Mouse (Mus musculus): ENCODE data around the gene Foxk2.
"Not testable (repeated sequence)": the region's sequence is repeated elsewhere in the genome, so short reads cannot be mapped to it uniquely, and the experiment has no call there.

Gene Foxk2

DNA sequence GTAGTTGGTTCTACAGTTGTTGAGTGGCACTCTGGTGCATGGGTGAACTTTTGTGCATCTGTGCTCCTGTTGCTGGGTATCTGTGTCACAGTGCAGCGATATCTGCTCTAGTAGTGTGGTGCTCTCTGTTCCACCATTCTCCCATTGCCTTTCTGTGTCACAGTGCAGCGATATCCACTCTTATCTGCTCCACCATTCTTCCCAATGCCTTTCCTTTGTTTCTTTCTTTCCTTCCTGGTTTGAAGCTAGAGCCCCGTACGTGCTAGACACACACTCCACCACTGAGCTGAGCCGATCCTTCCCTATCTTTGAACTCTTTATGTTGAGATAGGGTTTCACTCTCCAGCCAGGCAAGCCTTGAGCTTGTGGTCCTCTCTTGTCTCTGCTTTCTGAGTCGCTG is 23.1 kb downstream of the Foxk2 start:
- no peak for DNase-seq

DNA sequence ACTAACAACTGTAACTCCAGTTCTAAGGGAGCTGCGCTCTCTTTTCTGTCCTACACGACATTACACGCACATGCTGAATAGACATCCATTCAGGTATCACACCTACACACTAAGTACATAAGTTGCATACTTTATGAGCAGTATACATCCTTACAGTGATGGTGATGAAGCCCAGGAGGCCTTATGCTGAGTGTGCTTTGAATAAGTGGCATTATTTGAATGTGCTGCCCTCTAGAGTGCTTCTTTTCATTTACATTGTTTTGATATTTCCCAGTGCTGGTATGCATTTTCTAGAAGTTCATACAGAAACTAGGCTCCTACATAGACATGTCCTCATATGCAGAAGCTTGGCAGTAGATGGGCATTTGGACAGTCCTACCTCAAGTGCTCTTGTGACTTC is 30.1 kb downstream of the Foxk2 start:
- DNase-seq, result peak in 1 of 2 experiments; percentile 7

DNA sequence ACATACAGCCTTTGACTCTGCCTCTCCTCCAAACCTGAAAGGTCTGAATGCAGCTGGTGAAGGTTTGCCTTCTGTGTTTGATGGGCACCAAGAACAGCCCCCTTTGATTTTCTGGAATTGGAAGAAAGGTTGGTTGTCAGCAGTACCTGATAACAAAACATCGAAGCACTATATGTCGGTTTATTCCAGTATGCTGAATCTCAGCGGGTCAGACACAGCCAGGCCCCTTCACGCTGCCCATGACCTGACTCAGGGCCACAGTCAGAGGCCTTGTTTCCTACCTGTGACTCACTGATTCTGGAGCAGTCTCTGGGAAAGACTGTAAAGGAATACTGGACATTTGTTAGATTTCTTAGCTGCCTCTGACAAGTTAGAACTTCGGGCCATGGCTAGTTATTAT is 35.0 kb downstream of the Foxk2 start:
- DNase-seq, result no peak

DNA sequence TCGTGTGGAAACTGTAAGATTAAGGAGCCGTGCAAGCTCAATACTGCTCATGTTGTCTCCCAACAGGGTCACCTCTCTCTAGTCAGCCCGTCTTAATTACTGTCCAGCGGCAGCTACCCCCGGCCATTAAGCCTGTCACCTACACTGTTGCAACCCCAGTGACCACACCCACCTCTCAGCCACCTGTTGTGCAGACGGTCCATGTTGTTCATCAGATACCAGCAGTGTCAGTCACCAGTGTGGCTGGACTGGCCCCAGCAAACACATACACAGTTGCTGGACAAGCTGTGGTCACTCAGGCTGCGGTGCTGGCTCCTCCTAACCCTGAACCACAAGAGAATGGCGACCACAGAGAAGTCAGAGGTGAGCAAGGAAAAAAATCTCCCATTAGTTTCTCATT is 38.7 kb downstream of the Foxk2 start:
- DNase-seq, result no peak

- DNase-seq, result peak; percentile 69 to 79
These were observed 40.5 kb downstream of the Foxk2 start for GRCm38 (mm10) chr11:121300265-121300664.

DNA sequence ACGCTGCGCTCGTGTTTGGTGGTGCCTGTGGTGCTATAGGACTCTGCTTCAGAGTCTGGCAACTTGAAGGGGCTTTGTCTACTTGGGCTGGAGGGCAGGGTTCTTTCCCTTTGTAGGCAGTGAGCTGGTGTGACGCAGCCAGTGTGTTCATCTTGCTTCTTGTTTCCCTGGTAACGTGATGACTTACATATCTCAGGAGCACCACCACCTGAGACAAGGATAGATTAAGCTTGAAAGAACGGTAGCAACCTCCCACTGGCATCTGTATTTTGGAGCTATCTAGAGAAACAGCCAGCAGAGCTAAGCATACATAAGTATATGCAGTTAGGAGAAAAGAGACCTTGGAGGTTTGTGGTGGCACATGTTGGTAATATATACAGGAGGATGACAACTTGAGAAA is 45.6 kb downstream of the Foxk2 start:
- no peak for DNase-seq

GRCm38 (mm10) chr11:121306608-121307007 is 46.8 kb downstream of the Foxk2 start:
- no peak for DNase-seq

DNA sequence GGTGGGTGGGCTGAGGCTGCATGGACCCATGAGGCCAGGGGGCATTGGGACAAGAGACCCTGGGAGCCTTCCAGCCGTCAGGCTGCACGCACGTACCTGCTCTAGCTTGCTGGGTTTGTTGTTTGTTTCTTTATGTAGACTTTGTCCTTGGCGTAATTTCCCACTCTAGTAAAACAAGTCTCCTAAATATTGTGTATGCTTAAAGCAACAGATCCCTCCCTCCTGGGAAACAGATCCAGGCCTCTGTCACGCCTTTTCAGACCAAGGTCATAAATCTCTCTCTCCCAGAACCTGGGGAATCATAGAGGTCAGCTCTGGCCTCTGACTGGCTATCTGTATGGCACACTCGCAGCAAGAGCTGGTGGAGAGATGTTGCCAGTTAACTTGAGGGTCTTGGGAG is 47.9 kb downstream of the Foxk2 start:
- DNase-seq, result not testable (repeated sequence)

GRCm38 (mm10) chr11:121326034-121326433 is 66.2 kb downstream of the Foxk2 start:
- peak; percentile 75 to 80 for DNase-seq

GRCm38 (mm10) chr11:121326681-121327080 is 66.9 kb downstream of the Foxk2 start:
- DNase-seq, result no peak

DNA sequence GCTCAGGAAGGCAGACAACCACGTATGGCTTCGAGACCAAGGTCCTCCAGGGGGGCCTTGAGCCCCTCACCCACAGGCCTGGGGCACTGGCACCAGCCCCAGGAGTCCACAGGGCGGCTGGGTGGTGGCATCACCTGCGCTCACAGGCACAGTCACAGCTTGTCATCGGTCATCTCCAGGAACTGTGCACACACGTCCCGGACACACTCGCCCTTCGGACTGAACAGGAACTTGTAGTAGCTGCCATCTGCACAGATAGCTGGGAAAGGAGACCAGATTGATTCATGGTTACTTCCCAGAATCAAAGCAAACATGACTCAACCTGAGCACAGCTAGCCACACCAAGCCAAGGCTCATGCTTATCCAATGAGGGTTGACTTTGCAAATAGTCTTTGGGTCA is 68.4 kb downstream of the Foxk2 start:
- DNase-seq, result no peak

GRCm38 (mm10) chr11:121328619-121329018 is 68.8 kb downstream of the Foxk2 start:
- DNase-seq, result peak in 1 of 2 experiments; percentile 12

DNA sequence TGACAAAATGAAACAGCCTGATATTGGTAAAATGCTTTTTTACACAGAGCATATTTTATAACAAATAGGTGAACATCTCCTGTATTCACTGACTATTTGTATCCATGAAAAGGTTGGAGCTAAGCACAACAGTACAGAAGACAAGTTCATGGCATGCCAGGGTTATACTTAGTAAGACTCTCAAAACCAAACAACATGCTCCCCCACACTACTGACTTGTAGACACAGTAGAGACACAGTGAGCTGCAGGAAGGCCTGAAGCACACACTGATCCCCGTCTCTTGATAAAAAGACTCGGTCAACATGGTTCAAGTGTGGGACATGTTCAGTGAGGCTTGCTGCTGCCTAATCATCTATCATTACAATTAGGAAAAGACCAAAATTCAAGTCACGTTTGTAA is 71.9 kb downstream of the Foxk2 start:
- DNase-seq, result no peak

DNA sequence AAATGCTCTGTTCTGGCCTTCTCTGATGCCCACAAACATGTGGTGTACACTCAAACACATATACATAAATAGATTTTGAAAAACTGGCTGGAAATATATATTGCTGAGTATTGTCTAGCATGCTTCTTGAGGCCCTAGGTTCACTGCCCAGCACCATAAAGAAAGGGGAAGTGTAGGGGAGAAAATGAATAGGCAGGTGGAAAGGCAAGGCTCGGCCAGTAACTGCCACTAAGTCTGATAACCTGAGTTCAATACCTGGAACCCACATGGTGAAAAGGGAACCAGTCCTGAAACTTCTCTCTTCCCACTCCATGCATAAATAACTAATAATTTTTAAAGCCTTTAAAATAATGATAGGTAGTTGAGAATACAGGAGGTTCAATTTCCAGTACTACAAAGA is 79.9 kb downstream of the Foxk2 start:
- DNase-seq, result no peak

GRCm38 (mm10) chr11:121340287-121340686 is 80.5 kb downstream of the Foxk2 start:
- no peak for DNase-seq

DNA sequence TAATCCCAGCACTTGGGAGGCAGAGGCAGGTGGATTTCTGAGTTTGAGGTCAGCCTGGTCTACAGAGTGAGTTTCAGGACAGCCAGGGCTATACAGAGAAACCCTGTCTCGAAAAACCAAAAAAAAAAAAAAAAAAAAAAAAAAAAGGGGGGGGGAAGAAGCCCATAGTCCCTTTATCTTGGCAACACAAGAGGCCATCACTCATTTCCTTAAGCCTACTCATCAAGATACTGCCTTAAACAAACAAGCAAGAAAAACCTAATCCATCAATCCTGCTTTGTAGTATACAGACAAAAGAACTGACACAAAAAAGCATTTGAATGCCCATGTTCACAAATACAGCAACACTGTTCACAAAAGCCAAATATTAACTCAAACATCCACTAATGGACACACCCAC is 82.6 kb downstream of the Foxk2 start:
- DNase-seq, result not testable (repeated sequence)

DNA sequence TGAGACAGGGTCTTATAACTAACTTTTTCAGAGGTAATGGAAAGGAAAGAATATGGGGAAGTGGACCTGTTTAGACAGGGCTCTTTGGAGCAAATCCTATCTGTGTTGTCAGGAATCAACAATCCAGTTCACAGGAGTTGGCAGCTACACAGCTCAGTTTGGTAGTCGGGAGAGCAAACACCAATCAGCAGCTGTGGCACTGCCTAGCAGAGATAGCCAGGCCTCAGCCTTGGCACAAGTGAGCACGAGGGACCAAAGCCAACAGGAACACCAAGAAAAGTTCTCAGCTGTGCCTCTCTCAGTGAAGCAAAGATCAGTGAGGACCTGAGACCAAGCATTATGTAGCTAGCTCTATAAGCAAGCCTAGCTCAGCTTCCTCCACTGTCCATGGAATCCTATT is 87.2 kb downstream of the Foxk2 start:
- DNase-seq, result no peak

- DNase-seq, result no peak
These were observed 88.4 kb downstream of the Foxk2 start for GRCm38 (mm10) chr11:121348166-121348565.

- not testable (repeated sequence) for DNase-seq
These were observed 88.9 kb downstream of the Foxk2 start for GRCm38 (mm10) chr11:121348727-121349126.

DNA sequence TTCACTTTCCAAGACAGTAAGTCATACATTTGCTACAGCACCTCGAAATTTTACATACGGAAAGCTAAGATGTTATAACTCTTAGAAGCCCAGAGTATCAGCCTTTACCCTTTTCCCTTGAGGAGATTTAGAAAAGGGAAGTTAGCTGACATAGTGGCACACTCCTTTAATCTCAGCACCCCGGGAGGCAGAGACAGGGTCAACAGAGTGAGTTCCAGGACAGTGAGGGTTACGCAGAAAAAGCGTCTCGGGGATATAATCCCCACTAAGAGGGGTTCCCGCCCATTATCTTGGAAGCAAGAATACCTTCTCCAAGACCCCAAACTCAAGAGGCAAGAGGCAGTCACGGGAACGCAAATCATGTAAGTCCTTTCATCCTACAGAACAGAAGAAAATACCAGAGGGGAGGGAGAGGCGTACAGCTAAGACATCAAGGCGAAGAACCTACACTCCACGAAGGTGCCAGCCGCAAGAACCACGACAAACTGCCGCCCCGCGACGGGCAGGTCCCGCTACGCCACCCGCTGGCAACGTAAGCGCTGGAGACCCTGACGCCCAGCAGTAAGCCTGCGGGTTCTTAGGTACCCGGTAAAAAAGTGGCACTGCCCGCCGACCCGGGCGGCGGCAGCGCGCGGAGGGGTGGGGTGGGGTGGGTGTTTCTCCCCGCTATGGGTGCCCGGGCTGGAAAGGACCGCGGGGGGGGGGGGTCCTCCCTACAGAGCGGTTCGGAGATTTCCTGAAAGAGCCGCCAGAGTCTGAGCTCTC is 93.7 kb downstream of the Foxk2 start:
- DNase-seq, result peak; percentile 21 to 60

- peak; percentile 98 to 99 for DNase-seq
These were observed 94.4 kb downstream of the Foxk2 start, which contains the start of gene Wdr45b for GRCm38 (mm10) chr11:121354091-121354707. Wdr45b (minus strand) TSS chr11:121354445.

Data from kidney, postnatal 36 days (tissue).